Mouse (Mus musculus): ENCODE results near the gene Iqcn. TPM values are rescaled to one million over a fixed set of nuclear protein-coding genes. Genes with fewer than 3 reads are reported as not detected.
A peak's percentile ranks its signal among the peaks of the same experiment; 100 is the strongest.

The Iqcn gene
- total RNA-seq, 2 experiments from 2014 or later = 0.19 TPM; not detected in 1

DNA sequence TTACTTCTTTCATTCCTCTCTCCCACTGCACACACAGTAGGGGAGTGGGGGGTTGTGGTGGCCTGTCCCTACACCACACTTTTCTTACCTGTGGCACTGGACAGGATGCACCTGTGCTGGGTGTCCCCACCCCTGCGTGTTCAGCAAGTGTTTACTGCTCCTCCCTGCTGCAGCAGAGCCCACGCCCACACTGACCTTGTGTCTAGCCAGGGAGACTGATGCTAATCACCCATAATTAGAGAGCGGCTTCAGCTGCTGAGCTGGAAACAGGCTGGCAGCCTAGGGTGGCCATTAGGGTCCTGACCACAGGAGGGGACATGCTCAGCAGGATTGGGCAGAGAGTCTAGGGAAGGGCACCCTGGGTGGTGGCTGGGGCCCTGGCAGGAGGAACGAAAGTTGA lies 28.5 kb upstream of the Iqcn start:
- DNase-seq (ENCODE audit: extremely low spot score in 1 of 2, low spot score in 2 of 2) = no peak
- intact Hi-C loops (cut with DNase I) = no loop called here

GRCm38 (mm10) chr8:70675336-70675735 lies 27.9 kb upstream of the Iqcn start:
- intact Hi-C loops (cut with DNase I) = no loop called here
- no peak for DNase-seq (ENCODE audit: extremely low spot score in 1 of 2, low spot score in 2 of 2)

- intact Hi-C loops (cut with DNase I) = no loop called here
- DNase-seq (ENCODE audit: extremely low spot score in 1 of 2, low spot score in 2 of 2) = no peak
Observed at GRCm38 (mm10) chr8:70677451-70678080, 25.7 kb upstream of the Iqcn start.

GRCm38 (mm10) chr8:70678679-70679078 lies 24.6 kb upstream of the Iqcn start:
- intact Hi-C loops (cut with DNase I) = no loop called here
- no peak for DNase-seq (ENCODE audit: extremely low spot score in 1 of 2, low spot score in 2 of 2)

DNA sequence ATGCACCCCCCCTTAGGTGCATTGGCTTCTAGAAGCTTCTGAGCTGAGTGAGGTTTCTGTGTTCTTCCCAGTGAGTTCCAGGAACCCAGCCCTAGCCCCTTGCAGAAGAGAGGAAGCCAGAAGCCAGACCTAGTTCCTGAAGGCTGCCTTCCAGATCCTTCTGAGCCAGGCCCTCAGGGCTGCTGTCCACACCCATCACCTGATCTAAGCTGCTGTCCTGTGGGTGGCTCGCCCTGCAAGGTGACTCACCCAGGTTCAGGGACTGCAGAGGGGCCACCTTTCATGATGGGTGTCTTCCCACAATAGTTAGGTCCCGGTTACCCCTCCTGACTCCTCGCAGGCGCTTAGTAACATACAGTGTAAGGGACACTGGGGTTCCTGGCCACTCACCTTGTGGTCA lies 23.9 kb upstream of the Iqcn start:
- intact Hi-C loops (cut with DNase I) = no loop called here
- DNase-seq (ENCODE audit: extremely low spot score in 1 of 2, low spot score in 2 of 2) = no peak

GRCm38 (mm10) chr8:70680039-70680438 lies 23.2 kb upstream of the Iqcn start:
- intact Hi-C loops (cut with DNase I) = no loop called here
- peak in 1 of 2 experiments; percentile 34 for DNase-seq (ENCODE audit: extremely low spot score in 1 of 2, low spot score in 2 of 2)

- intact Hi-C loops (cut with DNase I) = no loop called here
- no peak for DNase-seq (ENCODE audit: extremely low spot score in 1 of 2, low spot score in 2 of 2)
Observed at GRCm38 (mm10) chr8:70681410-70681809, 21.8 kb upstream of the Iqcn start.

GRCm38 (mm10) chr8:70682193-70682592 lies 21.1 kb upstream of the Iqcn start:
- DNase-seq (ENCODE audit: extremely low spot score in 1 of 2, low spot score in 2 of 2) = peak in 1 of 2 experiments; percentile 79

GRCm38 (mm10) chr8:70682692-70683091 lies 20.6 kb upstream of the Iqcn start:
- intact Hi-C loops (cut with DNase I) = no loop called here
- no peak for DNase-seq (ENCODE audit: extremely low spot score in 1 of 2, low spot score in 2 of 2)

More at GRCm38 (mm10) chr8:70682193-70682592, 21.1 kb upstream of the Iqcn start:
- intact Hi-C loops (cut with DNase I) = no loop called here

DNA sequence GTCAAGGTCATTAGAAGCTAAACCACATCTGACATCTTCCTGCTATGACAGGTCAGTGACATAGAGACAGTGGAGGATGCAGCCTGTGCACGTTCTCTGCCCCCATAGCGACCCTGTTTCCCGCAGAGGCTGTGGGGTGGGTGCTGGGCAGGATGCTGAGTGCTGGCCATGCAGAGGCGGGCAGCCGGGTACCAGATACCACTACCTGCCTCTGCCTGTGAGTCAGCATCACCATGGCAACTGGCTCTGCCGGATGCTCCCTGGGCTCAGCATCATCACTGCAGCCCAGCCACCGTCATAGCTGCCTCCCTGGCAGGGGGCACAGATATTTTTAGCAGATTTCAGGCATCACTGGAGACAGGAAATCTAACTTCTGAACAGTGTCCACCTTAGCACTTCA lies 19.0 kb upstream of the Iqcn start:
- DNase-seq (ENCODE audit: extremely low spot score in 1 of 2, low spot score in 2 of 2) = peak; percentile 64 to 79
- intact Hi-C loops (cut with DNase I) = no loop called here

DNA sequence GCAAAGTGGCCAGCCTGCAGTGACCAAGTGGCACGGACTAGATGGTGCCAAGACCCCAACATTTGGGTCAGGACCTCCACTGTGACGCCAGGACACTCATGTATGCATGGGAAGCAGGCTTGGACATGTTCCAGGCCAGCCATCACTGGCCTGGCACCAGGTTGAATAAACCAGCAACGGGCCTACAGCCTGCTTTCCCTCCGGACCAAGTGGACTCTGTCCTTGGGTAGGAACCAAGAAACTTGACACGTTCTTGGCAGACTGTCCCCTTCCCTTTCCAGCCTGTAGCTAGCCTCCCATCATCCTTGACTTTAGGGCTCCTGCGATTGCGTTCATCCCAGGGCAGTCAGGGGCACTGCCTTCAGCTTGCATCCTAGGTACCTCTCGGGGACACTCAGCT lies 15.7 kb upstream of the Iqcn start:
- intact Hi-C loops (cut with DNase I) = no loop called here
- no peak for DNase-seq (ENCODE audit: extremely low spot score in 1 of 2, low spot score in 2 of 2)

DNA sequence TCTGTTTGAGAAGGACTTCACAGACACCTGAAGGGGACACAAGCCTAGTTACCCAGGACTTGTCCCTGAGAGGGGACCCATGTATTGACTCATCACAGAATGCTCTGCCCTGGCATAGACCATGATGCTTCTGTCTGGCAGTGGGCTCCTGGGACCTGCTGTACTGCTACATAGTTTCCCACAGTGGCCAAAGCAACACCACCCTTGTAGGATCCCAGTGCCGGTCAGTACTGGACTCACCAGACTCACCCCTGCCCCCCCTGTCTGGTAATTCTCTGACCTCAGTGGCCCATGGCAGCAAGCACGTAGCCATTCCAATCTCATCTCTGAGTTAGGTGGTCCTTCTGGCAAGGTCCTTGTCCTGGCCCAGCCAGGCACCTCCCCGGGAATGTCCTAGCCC lies 15.1 kb upstream of the Iqcn start:
- intact Hi-C loops (cut with DNase I) = no loop called here
- DNase-seq (ENCODE audit: extremely low spot score in 1 of 2, low spot score in 2 of 2) = no peak

- no peak for DNase-seq (ENCODE audit: extremely low spot score in 1 of 2, low spot score in 2 of 2)
- intact Hi-C loops (cut with DNase I) = no loop called here
Observed at GRCm38 (mm10) chr8:70689892-70690390, 13.3 kb upstream of the Iqcn start.

DNA sequence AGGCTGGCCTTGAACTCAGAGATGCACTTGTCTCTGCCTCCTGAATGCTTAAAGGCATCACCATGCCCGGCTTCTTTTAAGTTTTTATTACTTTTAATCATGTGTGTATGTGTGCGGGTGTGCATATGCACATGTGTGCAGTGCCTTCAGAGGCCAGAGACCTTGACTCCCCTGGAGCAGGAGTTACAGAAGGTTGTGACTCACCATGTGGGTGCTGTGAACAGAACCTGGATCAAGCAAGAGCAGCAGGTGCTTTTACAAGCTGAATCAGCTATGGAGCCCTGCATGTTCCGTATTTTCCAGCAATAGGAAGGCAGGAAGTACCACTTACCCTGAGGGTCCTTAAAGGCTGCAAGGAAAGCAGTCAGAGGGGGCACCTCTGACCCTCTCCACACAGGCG lies 12.0 kb upstream of the Iqcn start:
- intact Hi-C loops (cut with DNase I) = no loop called here
- DNase-seq (ENCODE audit: extremely low spot score in 1 of 2, low spot score in 2 of 2) = no peak

- DNase-seq (ENCODE audit: extremely low spot score in 1 of 2, low spot score in 2 of 2) = peak in 1 of 2 experiments; percentile 67
- intact Hi-C loops (cut with DNase I) = no loop called here
Observed at GRCm38 (mm10) chr8:70691727-70692231, 11.5 kb upstream of the Iqcn start.

- DNase-seq (ENCODE audit: extremely low spot score in 1 of 2, low spot score in 2 of 2) = no peak
- intact Hi-C loops (cut with DNase I) = no loop called here
Observed at GRCm38 (mm10) chr8:70693636-70694035, 9.6 kb upstream of the Iqcn start.

DNA sequence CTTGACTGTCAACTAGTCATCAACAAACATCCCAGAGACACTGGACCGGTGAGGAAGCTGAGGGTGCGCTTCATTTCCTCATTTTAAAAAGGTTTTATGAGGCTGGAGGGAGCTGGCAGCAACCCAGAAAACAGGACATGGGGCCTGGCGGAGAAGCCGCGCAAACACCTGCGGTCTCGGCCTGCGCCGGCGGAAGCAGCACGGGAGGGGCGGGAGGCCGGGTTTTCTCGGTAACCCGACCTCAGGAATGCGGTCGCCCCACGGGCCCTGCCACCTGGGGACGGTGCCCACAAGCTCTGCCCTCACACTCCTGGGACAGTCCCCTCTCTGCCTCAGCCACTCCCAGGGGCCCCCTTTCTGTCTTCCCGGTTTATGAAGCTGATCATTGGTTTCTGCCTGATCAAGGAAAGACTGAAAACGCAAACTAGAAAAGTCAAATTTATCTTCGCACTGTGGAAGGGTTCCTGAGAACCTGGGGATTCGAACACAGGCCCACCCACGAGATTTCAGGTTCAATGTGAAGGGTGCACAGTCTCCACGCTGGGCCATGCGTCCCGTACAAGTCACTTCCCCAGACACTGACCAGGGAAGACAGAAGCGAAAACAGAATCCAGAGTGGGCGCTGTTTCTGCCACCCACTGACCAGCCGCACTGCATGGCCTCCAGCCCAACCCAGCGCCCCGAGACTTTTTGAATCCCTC lies 7.8 kb upstream of the Iqcn start:
- intact Hi-C loops (cut with DNase I) = no loop called here
- peak in 1 of 2 experiments; percentile 68 for DNase-seq (ENCODE audit: extremely low spot score in 1 of 2, low spot score in 2 of 2)

GRCm38 (mm10) chr8:70696019-70696885 lies 7.0 kb upstream of the Iqcn start:
- DNase-seq (ENCODE audit: extremely low spot score in 1 of 2, low spot score in 2 of 2) = peak in 1 of 2 experiments; percentile 79
- intact Hi-C loops (cut with DNase I) = no loop called here

DNA sequence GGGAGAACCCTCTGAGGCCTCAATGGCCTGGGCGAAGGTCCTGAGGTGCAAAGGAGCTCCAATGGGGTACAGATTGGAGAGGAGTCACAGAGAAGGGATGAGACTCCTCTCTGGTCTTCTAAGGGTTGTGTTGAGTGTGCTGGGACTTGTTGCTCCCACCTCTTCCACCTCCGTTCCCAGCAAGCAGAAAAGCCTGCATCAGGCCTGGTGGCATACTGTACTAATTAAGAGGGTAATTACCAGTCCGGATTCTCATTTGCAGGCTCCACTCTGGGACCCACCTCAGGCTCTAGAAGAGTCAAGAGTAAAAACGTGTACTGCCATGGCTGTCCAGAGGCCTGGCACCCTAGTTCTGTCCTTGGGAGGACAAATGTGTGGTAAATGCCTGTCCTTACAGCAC lies 6.3 kb upstream of the Iqcn start:
- no peak for DNase-seq (ENCODE audit: extremely low spot score in 1 of 2, low spot score in 2 of 2)
- intact Hi-C loops (cut with DNase I) = no loop called here

All from left cerebral cortex, postnatal 10 days (tissue).